Mouse (Mus musculus) embryonic facial prominence, embryonic 14.5 days (tissue): ENCODE results near the gene Polr3k. TPM values are rescaled to one million over a fixed set of nuclear protein-coding genes. Genes with fewer than 3 reads are reported as not detected.

Experiments used
- ATAC-seq: fragments of 200-750 bp; cut with Nextera tagmentation; 2 replicates; pipeline ENCODE4 v1.8.0; 2017; ENCODE audit warnings: low read depth, moderate number of reproducible peaks, moderate TSS enrichment
- DNase-seq: peaks from one replicate; pipeline ENCODE4 v3.0.0-alpha.2; 2015; ENCODE audit warnings: low spot score
- H3K27ac ChIP-seq: fragments of 300-500 bp; sonication (generic); replicated peaks from 2 replicates; pipeline ENCODE4 v1.5.1; 2014; ENCODE audit warnings: low read depth, mild to moderate bottlenecking, low read length, moderate library complexity
- H3K27me3 ChIP-seq: fragments of 300-500 bp; sonication (generic); replicated peaks from 2 replicates; pipeline ENCODE4 v1.6.1; 2014; ENCODE audit warnings: low read length; ENCODE audit not compliant: control insufficient read depth, insufficient read depth
- H3K36me3 ChIP-seq: fragments of 300-500 bp; sonication (generic); 2 replicates; pipeline ENCODE4 v1.6.1; 2014; ENCODE audit warnings: low read length, mixed read lengths; ENCODE audit not compliant: control insufficient read depth, insufficient read depth
- H3K4me1 ChIP-seq: fragments of 300-500 bp; sonication (generic); 2 replicates; pipeline ENCODE4 v1.6.1; 2014; ENCODE audit warnings: antibody characterized with exemption, low read length; ENCODE audit not compliant: control insufficient read depth, insufficient read depth
- H3K4me2 ChIP-seq: fragments of 300-500 bp; sonication (generic); 2 replicates; pipeline ENCODE4 v1.6.1; 2014; ENCODE audit warnings: low read depth, mild to moderate bottlenecking, low read length, moderate library complexity, mixed read lengths
- H3K4me3 ChIP-seq: fragments of 300-500 bp; sonication (generic); 2 replicates; pipeline ENCODE4 v1.5.1; 2014; ENCODE audit warnings: low read depth, mild to moderate bottlenecking, low read length
- H3K9ac ChIP-seq: fragments of 300-500 bp; sonication (generic); 2 replicates; pipeline ENCODE4 v1.6.1; 2014; ENCODE audit warnings: low read depth, mild to moderate bottlenecking, low read length, moderate library complexity, mixed read lengths
- H3K9me3 ChIP-seq: fragments of 300-500 bp; sonication (generic); 2 replicates; pipeline ENCODE4 v1.6.1; 2016; ENCODE audit warnings: low read length; ENCODE audit not compliant: control insufficient read depth
- WGBS: fragments of 180-500 bp; shearing (Covaris S2); extraction: QIAGEN DNeasy Blood & Tissue Kit; methylation state at CpG from one replicate; pipeline ENCODE4 v1.1.7; 2014; 5-methylcytosine and 5-hydroxymethylcytosine counted together
- polyA plus RNA-seq: library from polyadenylated mRNA; unstranded; fragments of >200 nt; fragmentation: Nextera tagmentation; extraction: Ambion mirVana; gene quantifications from 2 replicates; pipeline ENCODE4 v1.2.1, GENCODE M21; 2014

The Polr3k gene
- polyA plus RNA-seq, result 55.1 and 59.1 TPM in 2 replicates

- peaks cover 17% of the 10 kb centered on the region; the same call in 1 of the 2 replicates for H3K36me3 ChIP-seq
- peak; percentile 100 for ATAC-seq
- peak within 1 kb of the TSS; percentile 78 for H3K9ac ChIP-seq
- under 1% methylated on average over 35 of the region's 35 CpGs for WGBS
- H3K4me2 ChIP-seq, result peak within 1 kb of the TSS; percentile 90
- peak within 1 kb of the TSS; percentile 79 for H3K4me3 ChIP-seq
- peak; percentile 98 for DNase-seq
- H3K4me1 ChIP-seq, result peaks cover 12% of the 10 kb centered on the region
- no peaks in the 10 kb centered on the region for H3K9me3 ChIP-seq
- peak within 1 kb of the TSS; percentile 79 for H3K27ac ChIP-seq
- no peaks in the 10 kb centered on the region for H3K27me3 ChIP-seq
Observed at GRCm38 (mm10) chr2:181863791-181864535, at the start of gene Polr3k. Gene Polr3k, plus strand, starts transcription at chr2:181864337.

DNA sequence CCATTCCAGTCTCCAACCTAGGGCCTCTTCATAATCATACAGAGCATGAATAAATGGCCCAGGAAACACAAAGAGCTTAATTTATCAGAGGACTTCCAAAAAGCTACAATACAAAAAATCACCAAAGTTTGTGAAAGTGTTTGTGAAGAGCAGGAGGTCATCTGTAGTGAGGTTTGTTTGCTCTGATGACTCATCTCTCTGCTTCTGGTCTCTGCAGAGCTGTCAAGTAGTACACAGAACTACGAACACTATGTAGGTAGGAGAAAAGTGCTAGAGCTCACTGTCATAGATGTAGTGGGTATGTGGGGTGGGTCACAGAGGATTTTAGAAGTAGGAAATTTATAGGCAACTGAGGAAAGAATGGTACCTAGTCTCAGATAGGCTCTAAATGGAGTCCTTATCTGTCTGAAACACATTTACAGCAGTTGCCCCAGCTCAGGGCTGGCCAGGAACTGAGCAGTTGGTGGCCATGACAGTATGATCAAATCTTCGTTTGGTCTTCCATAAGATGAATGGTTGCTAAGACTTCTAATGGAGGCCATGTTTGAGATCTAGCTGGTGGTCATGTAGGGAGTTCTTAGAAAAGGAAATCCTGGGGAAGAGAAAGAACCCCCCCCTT lies 35.0 kb upstream of the Polr3k start:
- H3K4me2 ChIP-seq, result no peak overlapping the region
- H3K4me1 ChIP-seq, result no peaks in the 10 kb centered on the region
- H3K36me3 ChIP-seq, result no peaks in the 10 kb centered on the region
- DNase-seq, result no peak
- H3K9me3 ChIP-seq, result no peaks in the 10 kb centered on the region
- no peaks in the 10 kb centered on the region for H3K27me3 ChIP-seq
- no peak overlapping the region for H3K4me3 ChIP-seq
- WGBS, result 64% methylated on average over 2 of the region's 2 CpGs
- H3K27ac ChIP-seq, result no peak overlapping the region
- no peak for ATAC-seq
- H3K9ac ChIP-seq, result no peak overlapping the region

- Histone ChIP-seq H3K27ac (no peak overlapping the region), H3K36me3 (no peaks in the 10 kb centered on the region), H3K9me3 (no peaks in the 10 kb centered on the region), H3K4me3 (no peak overlapping the region), H3K27me3 (no peaks in the 10 kb centered on the region), H3K4me1 (peaks cover 4% of the 10 kb centered on the region; the same call in 1 of the 2 replicates), H3K9ac (no peak overlapping the region), H3K4me2 (no peak overlapping the region)
- ATAC-seq (no peak), DNase-seq (no peak)
- WGBS, result 68% methylated on average over 2 of the region's 2 CpGs
Observed at GRCm38 (mm10) chr2:181832745-181833144, 31.4 kb upstream of the Polr3k start.

DNA sequence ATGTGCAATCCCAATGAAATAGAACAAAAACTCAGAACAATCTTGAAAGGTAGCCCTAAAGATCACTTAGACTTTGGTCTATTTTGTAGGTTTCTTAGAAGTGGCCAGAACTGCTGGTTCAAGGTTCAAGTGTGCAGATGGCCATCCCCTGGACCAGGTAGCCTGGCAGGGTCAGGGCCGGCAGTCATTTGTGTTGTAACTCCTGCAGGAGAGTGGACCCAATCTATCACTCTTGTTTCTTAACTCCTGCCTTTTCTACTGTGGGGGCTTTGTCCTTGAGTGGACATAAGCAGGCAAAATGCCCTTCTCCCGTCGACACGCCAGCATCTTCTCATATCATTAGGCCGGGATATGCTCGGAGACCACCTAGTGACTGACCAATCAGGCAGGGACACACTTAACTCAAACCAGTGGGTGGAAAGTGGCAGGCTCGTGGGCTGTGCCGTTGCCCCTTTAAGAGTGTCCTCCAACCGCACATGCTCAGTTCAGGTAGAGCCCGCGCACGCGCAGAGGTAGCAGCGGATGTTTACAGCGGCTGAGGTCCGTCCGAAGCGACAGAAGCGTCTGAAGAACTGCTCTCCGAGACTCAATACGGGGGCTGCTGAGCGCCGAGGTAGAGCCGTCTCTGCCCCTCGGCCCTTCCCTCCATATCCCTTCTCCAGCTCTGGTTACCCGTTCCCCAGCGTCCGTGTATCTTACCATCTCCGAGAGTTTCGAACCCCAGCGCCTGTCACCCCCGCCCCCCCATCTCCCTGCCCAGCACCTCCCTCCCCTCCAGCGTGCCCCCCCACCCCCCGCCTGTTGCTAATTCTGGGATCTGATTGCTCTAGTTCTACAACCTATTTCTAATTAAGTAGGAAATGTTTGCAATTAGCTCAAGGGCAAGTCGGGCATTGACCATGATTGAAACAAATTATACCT lies 26.5 kb upstream of the Polr3k start, which contains the start of gene Pcmtd2:
Gene Pcmtd2 (plus strand): TSS at position 483 of the 921 bp plus-strand sequence.
- no peaks in the 10 kb centered on the region for H3K27me3 ChIP-seq

GRCm38 (mm10) chr2:181838293-181838680 lies 25.9 kb upstream of the Polr3k start:
- Histone ChIP-seq H3K27me3 (no peaks in the 10 kb centered on the region), H3K27ac (peak overlapping the region; percentile 87), H3K4me3 (peak overlapping the region; percentile 70), H3K9ac (peak overlapping the region; percentile 87), H3K9me3 (no peaks in the 10 kb centered on the region), H3K4me1 (peaks cover 10% of the 10 kb centered on the region), H3K36me3 (peaks cover 18% of the 10 kb centered on the region), H3K4me2 (peak overlapping the region; percentile 86)
- 0% methylated on average over 3 of the region's 3 CpGs for WGBS
- ATAC-seq (0 out of 2 replicates have a peak, but pooled peaks have one; percentile 5), DNase-seq (no peak)

More for the DNA sequence above, 26.5 kb upstream of the Polr3k start, which contains the start of gene Pcmtd2:
- peaks cover 10% of the 10 kb centered on the region for H3K4me1 ChIP-seq
- peak; percentile 97 for DNase-seq
- peak; percentile 99 for ATAC-seq
- peak within 1 kb of the TSS; percentile 86 for H3K4me2 ChIP-seq
- H3K4me3 ChIP-seq, result peak within 1 kb of the TSS; percentile 70
- 0% methylated on average over 35 of the region's 35 CpGs for WGBS
- peak within 1 kb of the TSS; percentile 87 for H3K27ac ChIP-seq
- no peaks in the 10 kb centered on the region for H3K9me3 ChIP-seq
- peak within 1 kb of the TSS; percentile 87 for H3K9ac ChIP-seq
- peaks cover 16% of the 10 kb centered on the region for H3K36me3 ChIP-seq

- Histone ChIP-seq H3K4me3 (no peak overlapping the region), H3K36me3 (peaks cover 62% of the 10 kb centered on the region), H3K4me1 (no peaks in the 10 kb centered on the region), H3K9ac (no peak overlapping the region), H3K9me3 (no peaks in the 10 kb centered on the region), H3K27ac (no peak overlapping the region), H3K4me2 (no peak overlapping the region), H3K27me3 (no peaks in the 10 kb centered on the region)
- DNase-seq (no peak), ATAC-seq (no peak)
- 87% methylated on average over 5 of the region's 5 CpGs for whole genome bisulfite sequencing
Observed at GRCm38 (mm10) chr2:181845709-181846394, 18.3 kb upstream of the Polr3k start.

GRCm38 (mm10) chr2:181864536-181864860 lies 361 bp downstream of the Polr3k start:
- peak overlapping the region; percentile 79 for H3K27ac ChIP-seq

GRCm38 (mm10) chr2:181866931-181867330 lies 2.8 kb downstream of the Polr3k start:
- H3K4me3 ChIP-seq, result no peak overlapping the region
- H3K4me2 ChIP-seq, result no peak overlapping the region
- DNase-seq, result peak; percentile 79
- no peaks in the 10 kb centered on the region for H3K27me3 ChIP-seq
- no peak overlapping the region for H3K27ac ChIP-seq
- WGBS, result 58% methylated on average over 5 of the region's 5 CpGs
- peaks cover 12% of the 10 kb centered on the region for H3K4me1 ChIP-seq
- H3K36me3 ChIP-seq, result peaks cover 34% of the 10 kb centered on the region; the same call in 1 of the 2 replicates
- H3K9ac ChIP-seq, result no peak overlapping the region
- H3K9me3 ChIP-seq, result no peaks in the 10 kb centered on the region
- no peak for ATAC-seq

More at GRCm38 (mm10) chr2:181864536-181864860, 361 bp downstream of the Polr3k start:
- no peaks in the 10 kb centered on the region for H3K9me3 ChIP-seq
- peaks cover 12% of the 10 kb centered on the region for H3K4me1 ChIP-seq
- peak overlapping the region; percentile 79 for H3K4me3 ChIP-seq
- under 1% methylated on average over 21 of the region's 22 CpGs for WGBS
- no peaks in the 10 kb centered on the region for H3K27me3 ChIP-seq
- no peak for ATAC-seq
- DNase-seq, result peak; percentile 6
- peak overlapping the region; percentile 78 for H3K9ac ChIP-seq
- H3K36me3 ChIP-seq, result peaks cover 23% of the 10 kb centered on the region; the same call in 1 of the 2 replicates
- peak overlapping the region; percentile 90 for H3K4me2 ChIP-seq
